Mouse (Mus musculus) c-Kit-positive CD71-negative TER-119-negative erythroid progenitor cells, embryonic 14.5 days (primary cell): ENCODE measurements around the gene 4833423E24Rik.

Source experiments
- DNase-seq: peaks from one replicate; pipeline ENCODE4 v3.0.0-alpha.2; 2013; ENCODE audit warnings: low read depth

4833423E24Rik gene

DNA sequence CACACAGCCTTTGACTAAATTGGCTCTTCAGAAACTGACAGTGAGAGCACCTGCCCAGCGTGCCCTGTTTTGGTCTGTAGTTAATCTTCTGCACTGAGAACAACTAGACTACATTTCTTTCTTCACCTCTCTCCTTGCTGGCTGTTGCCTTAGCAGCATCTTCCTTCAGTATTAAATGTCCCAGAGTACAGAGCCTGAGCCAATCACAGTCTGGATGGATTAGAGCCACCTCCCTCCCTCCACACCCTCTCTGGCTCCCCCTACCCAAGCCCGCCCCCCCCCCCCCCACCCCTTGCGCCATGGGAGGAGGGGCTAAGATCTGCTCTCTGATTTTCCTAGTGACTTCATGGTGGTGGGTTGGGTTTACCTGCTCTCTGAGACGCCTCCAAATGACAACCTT is at the start of gene 4833423E24Rik:
4833423E24Rik (minus strand) TSS at position 146 of the 400 bp plus-strand sequence.
- DNase-seq = no peak

DNA sequence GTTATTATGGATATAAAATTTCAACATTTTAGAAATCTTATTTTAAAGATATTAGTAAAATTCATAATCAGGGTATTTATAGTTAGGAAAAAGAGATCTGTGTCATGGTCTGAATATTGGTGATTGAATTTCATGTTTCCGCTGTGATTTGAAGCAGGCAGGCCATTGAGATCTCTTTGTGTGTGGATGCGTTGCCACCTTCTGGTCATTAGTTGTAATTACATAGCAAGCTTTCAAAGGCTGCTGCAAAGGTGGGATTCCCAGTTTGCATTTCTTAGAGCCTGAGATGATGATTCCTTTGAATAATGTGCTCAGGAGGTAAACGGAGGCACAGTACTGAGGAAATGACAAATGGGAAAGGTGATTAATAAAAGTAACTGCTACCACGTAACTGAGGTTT is 42.4 kb upstream of the 4833423E24Rik start:
- DNase-seq = peak; percentile 8

DNA sequence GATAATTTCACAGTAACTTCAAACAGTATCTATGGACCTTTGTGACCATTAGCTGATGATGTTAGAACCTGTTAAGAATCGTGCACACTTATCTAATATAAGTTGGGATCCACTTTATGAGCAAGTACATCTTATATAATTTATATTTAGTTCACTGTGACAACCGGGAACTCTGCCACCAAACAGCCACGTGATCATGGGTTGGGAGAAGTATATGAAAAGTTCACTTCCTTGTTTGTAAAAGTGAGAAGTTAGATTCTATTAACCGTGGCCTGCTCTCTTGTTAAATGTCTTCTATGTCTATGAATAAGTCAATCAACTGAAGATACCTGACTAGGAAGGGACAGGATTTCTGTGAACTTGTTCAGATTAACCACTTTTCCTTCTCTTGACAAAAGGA is 41.4 kb upstream of the 4833423E24Rik start:
- DNase-seq = no peak

DNA sequence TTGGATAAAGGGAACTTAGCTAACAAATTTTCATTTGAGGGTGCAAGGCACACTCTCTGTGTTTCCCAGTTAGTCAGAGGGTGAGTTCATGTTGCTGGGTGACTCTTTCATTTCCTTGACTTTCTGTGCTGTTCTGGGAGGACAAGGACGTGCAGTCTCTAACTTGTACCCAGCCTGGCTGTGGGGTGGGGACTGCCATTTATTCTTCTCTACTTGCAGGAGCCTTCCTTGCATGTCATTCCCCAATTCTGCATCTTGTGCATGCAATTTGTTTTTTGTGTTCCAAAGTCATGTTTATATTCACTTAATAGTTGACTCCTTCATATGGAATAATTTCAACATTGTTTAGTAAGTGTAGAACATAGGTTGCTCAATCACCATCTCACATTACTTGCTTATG is 36.0 kb upstream of the 4833423E24Rik start:
- no peak for DNase-seq

DNA sequence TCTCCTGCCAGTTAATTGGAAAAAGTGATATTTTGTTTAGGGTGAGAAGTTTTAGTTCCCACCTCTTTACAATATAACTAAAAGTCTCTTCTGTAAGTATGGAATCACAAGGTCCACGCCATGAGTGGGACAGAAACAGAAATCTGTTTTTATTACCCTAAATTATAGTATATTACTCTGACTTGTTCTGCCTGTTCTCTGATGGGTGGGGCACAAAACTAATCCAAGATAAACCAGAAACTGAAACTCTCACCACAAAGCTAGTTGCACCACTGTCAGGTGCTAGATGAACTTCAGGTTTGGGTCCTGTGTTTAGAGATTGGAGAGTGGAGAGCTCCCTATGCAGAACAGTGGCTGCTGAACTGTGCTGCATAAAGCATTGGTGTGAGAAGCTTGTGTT is 15.1 kb upstream of the 4833423E24Rik start:
- no peak for DNase-seq

DNA sequence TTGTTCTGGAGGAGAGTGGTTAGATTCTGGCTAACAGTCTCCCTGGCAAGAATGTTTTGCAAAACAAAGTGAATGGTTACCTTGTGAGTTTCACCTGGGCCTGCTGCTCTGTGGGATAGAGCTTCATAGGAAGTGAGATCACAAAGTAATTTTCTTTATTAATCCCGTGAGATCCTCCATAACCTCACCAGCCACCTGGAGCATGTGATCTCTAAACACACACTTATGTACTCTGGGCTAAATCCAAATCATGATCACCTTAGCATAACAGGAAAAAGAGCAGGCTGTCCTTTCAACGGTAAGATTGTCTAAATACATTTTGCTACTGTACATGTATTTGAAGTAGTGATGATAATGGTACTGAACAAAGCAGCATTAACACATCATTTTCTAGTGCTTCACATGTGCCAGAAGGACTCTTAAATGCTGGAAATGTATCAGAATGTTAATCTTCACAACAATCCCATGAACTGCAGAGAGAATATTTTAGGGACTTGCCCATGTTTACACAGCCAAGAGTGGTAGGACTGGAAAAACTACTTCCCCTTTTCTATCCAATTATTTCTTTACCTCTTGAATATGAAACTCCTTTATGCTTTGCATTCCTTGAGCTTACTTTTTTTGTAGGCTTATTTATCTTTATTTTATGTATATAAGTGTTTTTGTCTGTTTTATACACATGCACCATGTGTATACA is 13.4 kb upstream of the 4833423E24Rik start:
- DNase-seq = no peak

DNA sequence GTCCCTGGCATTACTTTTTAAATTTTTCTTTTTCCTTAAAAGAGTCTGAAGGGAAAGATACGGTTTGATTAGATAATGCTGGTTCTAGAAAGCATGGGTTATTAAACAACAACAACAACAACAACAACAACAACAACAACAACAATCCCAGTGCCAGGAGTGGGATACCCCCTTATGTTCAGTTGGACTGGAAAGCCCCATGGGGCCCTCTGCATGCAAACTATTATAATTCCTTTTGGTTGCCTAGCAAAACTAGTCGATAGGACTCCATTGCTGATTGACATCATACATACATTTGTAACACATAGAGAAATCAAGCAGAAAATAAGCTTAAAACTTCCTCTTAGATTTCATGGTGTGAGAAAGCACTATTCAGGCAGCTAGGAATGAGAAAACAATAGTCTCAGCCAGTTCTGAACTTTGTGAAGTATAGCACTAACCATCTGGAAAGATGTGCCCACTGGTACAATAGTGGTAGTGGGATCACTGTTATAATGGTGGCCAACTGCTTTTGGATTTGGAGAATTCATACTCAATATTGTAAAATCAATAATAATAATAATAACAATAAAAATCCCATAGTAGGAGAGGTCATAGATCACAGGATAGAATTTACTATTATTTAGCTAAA is 4.2 kb upstream of the 4833423E24Rik start:
- DNase-seq = no peak

DNA sequence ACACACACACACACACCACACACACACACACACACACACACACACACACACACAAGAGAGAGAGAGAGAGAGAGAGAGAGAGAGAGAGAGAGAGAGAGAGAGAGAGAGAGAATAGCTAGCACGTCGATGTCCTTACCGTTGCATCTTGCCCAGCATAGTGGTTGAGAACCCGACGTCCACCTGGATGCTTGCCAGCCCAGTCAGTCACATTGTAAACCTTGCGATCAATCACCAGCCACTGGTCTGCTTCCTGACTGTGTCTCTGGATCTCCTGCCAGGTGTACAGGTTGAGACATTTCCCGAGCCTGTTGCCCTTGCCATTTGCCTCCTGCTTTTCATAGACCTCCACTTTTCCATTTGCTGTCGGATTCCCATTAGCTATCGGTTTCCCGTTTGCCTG is 532 bp downstream of the 4833423E24Rik start:
- DNase-seq = no peak

DNA sequence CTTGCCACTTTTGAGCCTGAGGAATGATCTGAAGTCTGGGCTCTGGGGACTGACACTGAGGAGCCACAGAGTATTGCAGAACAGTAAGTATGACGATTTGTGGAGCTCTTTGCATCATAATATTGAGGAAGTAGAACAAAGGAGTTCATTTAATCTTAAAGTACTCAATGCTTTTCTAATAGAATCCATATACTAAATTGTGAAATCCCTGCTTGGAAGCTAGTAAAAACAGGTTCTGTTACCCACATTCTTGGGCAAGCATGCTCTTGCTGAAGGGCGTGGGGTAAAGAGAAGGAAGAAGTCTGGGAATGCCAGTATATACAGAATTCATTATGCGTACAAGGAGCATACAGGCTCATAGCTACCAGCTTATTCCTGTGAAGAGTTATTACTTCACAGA is 8.4 kb downstream of the 4833423E24Rik start:
- DNase-seq = no peak

DNA sequence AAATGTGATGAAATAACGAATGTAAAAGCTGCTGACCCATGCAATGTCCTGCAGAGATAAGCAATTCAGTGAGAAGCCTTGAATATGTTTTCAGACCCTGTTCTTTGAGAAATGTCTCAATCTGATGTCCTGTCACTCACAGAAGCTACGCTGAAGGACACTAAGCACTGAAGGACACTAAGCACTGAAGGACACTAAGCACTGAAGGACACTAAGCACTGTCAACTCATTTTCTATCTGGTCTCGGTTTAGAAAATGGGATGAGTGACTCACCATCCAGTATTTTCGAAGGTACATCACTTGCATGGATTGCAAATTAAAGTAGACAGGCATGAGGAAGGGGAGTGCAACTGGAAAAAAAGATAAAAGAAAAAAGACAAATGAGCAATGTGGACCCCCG is 28.4 kb downstream of the 4833423E24Rik start:
- no peak for DNase-seq

DNA sequence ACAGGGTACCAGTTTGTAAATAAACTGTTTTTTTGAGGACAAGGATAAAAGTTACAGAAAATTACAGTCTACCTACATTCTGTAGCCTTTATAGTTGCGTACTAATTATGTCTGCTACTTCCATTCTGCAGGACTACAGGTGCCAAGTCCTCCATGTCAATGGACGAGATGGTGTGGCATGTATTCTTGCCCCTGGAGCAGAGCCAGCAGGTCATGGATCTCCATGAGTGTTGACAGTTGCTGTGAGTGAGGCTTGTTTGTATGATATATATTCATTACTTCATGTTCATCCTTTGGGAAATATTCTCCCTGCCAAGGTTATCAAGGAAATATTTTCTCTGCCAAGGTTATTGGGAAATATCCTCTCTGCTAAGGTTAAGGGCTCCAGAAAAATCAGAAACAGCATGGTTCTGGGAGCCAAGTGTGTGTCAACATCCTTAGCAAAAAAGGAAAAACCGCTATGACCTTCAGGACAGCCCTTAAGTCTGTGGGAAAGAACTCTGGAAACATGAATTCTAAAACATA is 52.0 kb downstream of the 4833423E24Rik start:
- DNase-seq = no peak

DNA sequence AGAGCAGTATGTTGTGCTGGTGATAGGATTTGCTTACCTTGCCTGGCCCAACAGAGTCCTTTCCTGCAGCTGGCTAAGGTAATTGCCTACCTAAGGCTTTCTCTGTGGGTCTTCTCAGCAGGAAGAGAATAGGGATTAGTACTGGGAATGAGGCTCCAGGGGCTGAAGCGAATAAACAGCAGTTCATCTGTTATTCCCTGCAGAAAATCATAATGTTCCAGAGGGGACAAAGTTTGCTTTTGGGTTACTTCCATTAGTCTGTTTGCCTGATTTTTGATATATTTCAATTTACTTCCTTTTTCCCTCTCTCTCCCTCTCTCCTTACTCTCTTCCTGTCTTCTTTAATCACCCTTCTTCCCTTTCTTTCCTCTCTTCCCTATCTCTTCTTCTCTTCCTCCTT is 75.3 kb downstream of the 4833423E24Rik start, which contains the start of gene Olfr995:
Olfr995 (minus strand) TSS at position 101 of the 400 bp plus-strand sequence.
- no peak for DNase-seq

DNA sequence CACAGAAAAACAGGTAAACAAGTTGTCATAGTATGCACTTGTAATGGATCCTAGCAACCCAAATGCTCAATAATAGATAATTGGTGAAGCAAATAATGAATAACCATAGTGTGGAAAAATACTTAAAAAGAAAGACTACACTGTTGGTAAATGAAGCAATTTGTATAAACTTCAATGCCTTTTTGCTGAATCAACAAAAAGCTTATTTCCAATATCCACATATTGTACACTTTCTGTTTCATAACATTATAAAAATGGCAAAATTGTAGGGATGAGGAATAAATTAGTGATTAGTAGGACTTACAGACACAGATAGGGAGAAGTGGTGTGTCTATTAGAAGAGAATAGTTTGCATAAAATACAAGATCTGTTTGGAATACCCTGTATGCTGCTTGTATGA is 76.3 kb downstream of the 4833423E24Rik start:
- DNase-seq = no peak

DNA sequence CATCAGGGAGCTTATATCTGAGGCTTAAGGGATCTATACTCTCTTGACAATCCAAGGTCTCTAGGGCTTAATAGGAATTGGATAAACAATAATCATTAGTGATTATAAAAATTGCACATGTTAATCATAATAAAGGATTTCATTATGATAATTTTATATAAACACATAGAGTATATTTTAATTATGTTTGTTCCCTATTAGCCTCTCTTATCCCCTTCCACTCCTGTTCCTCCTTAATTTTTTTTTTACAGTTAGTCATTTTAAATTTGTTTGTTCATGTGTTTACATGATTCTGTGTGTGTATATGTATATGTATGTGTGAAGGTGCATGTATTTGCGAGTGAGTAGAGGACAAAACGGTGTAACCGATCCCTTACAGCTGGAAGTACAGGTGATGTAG is 82.5 kb downstream of the 4833423E24Rik start, which contains the start of gene Olfr994:
Olfr994 (minus strand) TSS at position 101 of the 400 bp plus-strand sequence.
- DNase-seq = no peak
